Mouse (Mus musculus) cortical plate, adult 2 months (tissue): ENCODE measurements at regions not wholly inside any gene's neighbourhood (a gene's known extent, or its start where the extent isn't known, plus 50 kb on each side); places are given as distances from the start of the nearest gene placed in this dataset.

ENCODE experiments used
- CTCF ChIP-seq: fragments of 200-500 bp; IDR thresholded peaks from 2 replicates; pipeline ENCODE4 v1.5.1; 2011; ENCODE audit warnings: mild to moderate bottlenecking, control low read depth, low read length; ENCODE audit not compliant: insufficient read depth; ENCODE audit errors: extremely low read depth
- POLR2A ChIP-seq: fragments of 200-500 bp; IDR thresholded peaks from 2 replicates; pipeline ENCODE4 v1.6.1; 2011; ENCODE audit warnings: mild to moderate bottlenecking, low read length, control low read depth; ENCODE audit not compliant: insufficient read depth; ENCODE audit errors: extremely low read depth

GRCm38 (mm10) chr1:10933206-10933605 is 480.7 kb upstream of the A830018L16Rik start:
- TF ChIP-seq CTCF: no peak
- no peak for TF ChIP-seq POLR2A
